Mouse (Mus musculus): Measurements from ENCODE around the gene Ddah1.
A peak's percentile ranks its signal among the peaks of the same experiment; 100 is the strongest.

Ddah1 gene

DNA sequence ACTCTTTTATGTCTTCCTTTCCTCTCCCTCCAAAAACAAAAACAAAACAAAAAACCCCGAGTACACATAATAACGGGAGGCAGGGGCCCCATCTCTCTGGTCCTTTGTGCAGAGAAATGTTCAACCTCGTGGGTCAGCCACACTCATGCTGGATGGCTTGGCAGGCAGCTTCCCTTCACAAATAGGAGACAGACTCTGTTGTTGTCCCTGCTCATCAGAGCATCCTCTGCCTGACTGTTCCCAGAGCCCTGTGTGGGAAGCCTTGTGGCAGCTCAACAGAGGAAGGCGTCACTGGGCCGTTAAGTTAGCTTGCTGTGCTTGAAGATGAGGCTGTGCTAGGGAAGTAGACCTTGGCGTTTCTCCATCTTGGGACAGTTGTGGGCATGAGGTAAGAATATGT is 58.8 kb downstream of the Ddah1 start:
- DNase-seq (ENCODE audit: low spot score): no peak

DNA sequence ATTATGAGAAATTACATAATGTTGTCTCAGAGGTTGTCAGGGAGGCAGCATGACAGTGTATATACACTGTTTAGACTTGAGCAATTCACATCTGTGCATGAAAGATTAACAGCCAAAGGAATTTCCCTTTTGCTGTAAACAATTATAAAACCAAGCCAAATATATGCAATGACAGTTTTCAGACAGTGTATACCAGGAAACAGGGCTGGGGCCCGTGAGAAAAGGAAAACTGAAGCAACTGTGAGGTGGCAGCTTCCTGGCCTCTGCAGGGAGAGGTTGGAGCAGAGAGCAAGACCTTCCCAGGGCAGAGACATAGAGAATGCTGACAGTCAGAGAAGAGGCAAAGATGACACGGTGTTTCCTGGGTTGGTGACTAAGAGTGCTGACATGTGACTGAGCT is 62.0 kb downstream of the Ddah1 start:
- peak; percentile 80 for DNase-seq (ENCODE audit: low spot score)

DNA sequence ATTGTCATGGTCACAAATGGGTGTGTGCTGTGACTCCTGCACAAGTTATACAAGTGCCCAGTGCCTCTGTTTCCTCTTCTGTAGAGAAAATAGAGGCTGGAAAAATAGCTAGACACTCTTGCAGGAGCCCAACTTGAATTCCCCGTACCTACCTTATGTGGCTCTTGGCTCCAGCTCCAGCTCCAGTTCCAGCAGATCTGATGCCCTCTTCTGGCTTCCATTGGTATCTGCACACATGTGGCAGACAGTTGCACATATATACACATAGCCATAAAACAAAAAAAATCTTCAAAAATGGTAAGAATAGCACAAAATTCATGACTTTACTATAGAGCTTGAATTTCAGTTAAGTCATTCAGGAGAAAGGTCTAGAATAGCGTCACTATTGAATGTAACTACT is 62.5 kb downstream of the Ddah1 start:
- no peak for DNase-seq (ENCODE audit: low spot score)

DNA sequence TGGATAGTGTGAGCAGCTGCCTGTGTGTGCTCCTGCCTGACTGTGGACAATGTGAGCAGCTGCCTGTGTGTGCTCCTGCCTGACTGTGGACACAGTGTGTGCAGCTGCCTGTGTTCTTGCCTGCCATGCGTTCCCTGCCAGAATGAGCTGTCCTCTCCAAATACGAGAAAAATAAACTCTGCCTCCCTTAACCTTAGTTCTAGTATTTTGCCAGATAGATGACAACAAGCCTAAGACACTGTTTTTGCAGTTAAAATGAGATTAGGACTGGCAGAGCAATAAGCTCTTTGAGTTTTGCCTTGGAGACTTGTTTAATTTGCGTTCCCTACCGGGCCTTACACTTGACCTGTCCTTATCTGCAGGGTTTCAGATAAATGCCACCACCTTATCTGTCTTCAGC is 63.7 kb downstream of the Ddah1 start:
- peak; percentile 79 for DNase-seq (ENCODE audit: low spot score)

DNA sequence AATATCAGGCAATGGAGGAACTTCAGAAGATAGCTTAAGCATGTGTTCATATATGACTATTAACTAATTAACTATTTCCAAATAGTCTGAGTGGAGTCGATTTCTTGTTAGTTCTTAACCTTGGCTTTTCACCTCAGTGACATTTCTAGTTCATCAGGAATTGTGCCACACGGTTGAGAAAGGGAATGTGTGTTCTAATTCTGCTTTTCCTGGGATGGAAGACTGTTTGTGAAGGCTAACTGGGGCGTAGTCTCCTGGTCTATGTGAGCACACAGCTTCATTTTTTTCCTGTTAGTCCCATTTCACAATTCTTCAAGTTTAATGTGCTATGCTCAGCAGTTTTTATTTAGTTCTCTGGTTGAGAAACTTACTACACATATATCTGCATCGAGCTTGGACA is 65.2 kb downstream of the Ddah1 start:
- DNase-seq (ENCODE audit: low spot score): peak; percentile 59

DNA sequence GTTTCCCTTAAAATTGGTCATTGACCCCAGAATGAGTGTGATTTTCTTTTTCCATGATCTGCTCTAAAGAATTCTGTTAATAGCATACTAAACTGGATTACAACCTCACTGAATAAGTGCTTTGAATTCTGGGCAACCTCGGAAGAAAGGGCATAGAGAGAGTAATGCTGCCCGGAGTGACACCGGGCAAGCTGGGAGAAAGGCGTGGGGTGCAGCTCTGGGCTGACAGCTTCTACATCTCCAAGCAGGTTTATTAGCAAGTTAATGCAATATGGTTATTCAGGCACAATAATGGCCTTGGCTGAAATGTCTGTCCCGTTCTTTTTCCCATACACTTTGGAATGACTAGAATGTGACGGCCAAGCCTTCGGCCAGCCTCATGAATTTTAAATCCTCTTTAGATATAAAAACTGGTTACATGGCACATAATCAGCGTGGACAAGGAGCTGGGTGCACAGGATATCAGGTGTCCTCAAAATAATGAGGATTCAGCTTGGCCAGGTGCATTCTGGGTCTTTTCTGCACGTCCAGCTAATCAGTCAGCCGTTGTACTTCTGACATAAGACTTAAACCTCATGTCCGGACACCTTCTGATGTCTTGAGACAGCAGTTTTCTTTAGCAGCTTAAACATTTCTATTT is 67.1 kb downstream of the Ddah1 start:
- no peak for DNase-seq (ENCODE audit: low spot score)

DNA sequence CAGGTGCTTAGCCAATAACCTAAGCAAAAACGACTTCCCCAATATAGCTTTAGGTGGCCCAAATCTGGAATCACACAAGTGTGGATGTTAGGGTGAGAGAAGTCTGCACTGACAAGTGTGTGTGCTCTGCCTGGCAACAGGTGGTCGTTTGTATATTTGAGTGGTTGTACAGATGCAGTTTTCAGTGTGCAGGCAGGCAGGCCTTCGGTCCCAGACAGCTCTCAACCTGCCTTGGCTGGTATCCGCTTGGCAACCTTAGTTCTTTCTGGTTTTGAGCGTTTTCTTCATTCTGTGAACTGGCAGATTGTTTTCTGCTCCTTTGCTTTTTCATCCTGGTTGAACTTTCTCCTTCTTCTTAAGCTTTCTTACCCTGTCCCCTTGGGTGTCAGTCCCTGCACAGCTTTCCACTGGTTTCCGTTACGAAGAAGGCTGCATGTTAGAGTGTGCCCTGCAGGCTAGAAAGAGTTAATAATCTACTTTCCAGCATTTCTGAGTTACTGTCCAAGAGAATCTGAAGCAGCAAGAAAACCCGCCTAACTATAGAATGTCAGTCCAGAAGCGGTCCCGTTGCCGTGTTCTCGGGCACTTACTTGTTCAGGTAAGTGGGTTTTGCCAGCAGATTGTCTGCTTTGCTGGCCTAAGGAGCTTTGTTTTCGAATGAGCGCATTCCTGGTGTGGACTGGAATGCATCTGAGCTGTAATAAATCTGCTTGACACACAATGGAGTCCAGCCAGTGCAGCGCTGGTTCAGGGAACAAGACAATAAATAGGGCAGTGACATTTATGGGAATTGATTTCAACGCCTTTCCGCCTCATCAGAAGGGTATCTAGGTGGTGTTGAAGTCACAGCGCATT is 68.9 kb downstream of the Ddah1 start:
- DNase-seq (ENCODE audit: low spot score): peak; percentile 90

DNA sequence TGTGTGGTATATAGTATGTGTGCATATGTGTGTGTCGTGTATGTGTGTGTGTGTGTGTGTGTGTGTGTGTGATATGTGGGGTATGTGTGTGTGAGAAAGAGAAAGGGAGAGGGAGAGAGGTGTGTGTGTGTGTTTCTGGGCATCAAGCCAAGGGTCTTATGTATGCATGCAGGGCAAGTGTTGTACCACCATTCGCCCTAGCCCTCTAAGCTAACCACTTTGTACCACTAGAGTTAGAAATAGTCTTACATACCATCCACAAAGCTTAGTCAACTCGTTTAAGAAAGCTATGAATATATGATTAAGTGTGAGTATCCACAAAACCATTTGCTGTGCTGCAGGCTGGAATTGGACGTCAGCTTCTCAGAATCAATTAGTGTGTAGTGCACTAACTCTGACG is 70.4 kb downstream of the Ddah1 start:
- no peak for DNase-seq (ENCODE audit: low spot score)

DNA sequence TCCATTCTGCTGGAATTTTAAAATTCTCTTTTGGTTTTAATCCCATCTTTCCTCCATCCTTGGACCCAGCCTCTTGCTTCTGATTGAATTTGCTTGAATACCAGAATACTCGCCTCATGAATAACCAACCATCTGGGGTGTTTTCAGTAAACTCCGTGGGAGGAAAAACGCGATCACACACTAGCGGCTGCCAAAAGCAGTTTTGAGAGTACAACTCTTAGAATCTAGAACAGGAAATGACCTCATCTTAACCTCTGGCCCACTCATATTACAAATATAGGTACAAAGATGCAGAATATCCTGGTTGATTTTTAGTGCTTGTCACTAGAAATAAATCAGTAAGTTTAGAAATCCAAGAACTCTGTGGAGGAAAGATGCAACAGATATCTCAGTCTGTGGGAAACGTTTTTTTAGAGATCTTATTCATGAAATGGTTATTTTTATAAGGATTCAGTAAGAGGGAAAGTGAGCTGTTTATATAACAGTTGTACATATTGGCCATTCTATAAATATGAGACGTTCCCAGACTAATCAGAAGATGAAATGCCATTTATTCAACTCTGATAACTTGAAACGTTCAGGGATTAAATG is 75.6 kb downstream of the Ddah1 start:
- peak; percentile 77 for DNase-seq (ENCODE audit: low spot score)

DNA sequence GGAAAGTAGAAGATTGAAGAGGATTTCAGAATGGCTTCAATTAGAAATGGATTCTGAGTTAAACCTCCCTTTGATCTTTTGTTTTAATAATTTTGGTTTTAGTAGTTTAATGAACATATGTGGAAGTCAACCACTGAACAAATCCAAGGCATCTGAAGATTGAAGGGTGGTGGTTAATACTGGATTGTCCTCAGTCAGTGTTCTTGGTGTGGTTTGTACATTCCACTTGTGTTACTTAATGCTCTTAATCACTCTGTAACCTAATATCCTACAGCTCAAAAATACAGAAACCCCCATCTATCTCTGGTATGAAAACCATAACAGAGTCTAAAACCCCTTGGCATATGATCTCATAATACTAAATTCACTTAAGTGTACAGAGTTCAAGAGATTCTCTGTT is 79.8 kb downstream of the Ddah1 start:
- no peak for DNase-seq (ENCODE audit: low spot score)

DNA sequence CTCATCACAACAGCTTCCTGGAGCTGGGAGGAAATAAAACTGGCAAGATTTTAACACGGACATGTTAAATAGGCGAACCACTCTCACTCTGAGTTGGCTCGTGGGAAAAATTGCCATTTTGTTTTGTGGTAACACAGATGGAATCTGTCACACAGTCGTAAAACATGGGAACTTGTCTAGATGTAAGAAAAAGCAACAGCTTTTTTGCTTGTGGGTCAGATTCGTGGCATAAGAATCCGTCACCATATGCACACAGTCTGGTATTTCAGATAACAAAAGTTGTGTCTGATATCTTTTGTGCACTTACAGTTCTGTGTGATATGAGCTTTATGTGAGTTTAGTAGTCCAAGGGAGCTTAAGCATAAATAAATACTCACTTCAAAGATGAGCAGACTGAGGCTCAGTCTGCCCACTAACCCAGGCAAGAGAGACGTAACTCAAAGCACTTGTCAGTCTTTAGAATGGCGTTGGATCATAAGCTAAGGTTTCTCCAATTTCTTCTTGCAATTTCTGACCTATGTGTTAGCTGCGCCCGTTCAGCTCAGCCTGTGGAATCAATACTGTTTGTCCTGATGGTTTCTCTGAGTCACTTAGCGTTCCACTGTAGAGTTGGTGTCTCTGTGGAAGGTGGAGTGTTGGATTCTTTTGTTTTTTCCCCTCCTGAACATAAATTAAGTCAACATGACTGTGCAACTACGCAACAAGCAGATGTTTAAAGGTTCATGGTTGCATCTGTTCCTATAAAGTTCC is 83.7 kb downstream of the Ddah1 start:
- no peak for DNase-seq (ENCODE audit: low spot score)

DNA sequence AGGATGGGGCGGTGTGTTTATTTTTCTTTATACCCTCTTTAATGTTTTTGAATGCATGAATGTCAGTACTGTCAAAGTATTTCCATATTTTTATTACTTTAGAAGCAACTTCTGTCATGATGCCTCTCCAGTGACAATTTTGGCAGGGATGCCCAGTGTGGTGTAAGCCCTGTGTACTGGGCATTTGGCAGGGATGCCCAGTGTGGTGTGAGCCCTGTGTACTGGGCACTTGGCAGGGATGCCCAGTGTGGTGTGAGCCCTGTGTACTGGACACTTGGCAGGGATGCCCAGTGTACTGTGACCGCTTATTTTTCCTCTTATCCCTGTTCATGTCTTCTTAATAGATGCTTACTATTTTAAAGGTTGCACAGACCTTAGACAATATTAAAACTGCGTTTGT is 85.4 kb downstream of the Ddah1 start:
- peak; percentile 86 for DNase-seq (ENCODE audit: low spot score)

DNA sequence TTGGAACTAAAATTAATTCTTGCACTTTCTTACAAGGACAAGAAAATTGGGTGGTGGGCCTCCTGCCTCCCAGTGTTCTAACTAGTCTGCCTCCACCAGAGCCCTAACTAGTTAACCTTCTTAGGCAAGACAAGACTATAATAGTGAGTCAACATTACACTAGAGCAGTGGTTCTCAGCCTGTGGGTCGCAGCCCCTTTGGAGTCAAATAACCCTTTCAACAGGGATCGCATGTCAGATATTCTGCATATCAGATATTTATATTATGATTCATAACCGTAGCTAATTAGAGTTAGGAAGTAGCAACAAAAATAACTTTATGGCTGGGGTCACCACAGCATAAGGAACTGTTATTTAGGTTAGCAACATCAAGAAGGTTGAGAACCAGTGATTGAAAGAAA is 86.4 kb downstream of the Ddah1 start:
- no peak for DNase-seq (ENCODE audit: low spot score)

DNA sequence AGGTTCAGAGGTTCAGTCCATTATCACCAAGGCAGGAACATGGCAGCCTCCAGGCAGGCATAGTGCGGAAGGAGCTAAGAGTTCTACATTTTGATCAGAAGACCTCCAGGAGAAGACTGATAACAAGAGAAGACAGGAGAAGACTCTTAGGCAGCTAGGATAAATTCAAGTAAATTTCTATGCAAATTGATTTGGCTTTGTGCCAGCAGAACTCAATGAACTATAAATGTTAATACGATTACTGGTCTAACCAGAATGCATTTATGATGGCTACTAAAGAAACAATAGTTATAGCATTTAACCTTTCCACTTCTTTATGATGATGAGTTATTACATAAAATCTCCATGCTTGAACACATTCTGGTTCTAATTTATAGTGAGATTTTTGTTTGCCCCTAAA is 87.8 kb downstream of the Ddah1 start:
- DNase-seq (ENCODE audit: low spot score): no peak

DNA sequence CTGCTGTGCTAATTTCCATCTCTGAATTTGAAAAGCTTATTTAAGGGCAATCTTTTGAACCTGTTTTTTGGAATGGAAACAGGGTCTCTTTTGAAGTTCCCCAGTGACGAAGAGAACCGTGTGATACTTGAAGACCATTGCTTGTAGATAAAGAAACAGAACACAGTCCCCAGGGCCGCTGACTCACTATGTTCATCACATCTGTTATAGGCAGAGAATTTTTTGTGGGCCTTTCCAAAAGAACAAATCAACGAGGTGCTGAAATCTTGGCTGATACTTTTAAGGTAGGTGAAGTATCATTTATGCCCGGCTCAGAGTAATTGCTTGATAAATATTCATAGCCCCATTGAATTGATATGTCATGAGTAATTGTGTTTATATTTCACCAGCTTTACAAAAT is 93.6 kb downstream of the Ddah1 start:
- no peak for DNase-seq (ENCODE audit: low spot score)

DNA sequence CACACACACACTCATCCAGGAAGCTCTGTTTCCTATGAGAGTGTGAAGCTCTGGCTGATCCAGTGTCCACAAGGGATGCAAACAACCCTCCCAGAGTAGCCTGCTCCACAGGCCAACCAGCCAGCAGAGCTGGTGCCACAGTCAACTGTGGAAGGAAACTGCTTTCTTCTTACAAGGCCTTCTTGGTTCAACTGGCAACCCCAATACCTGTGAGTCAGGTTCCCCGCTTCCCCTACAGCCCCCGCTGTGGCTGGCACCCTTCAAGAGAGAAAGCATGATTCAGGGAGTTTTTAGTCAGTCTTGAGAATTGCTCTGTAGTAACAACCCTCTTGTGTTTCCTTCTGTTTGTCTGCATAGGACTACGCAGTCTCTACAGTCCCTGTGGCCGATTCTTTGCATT is 94.3 kb downstream of the Ddah1 start:
- DNase-seq (ENCODE audit: low spot score): no peak

DNA sequence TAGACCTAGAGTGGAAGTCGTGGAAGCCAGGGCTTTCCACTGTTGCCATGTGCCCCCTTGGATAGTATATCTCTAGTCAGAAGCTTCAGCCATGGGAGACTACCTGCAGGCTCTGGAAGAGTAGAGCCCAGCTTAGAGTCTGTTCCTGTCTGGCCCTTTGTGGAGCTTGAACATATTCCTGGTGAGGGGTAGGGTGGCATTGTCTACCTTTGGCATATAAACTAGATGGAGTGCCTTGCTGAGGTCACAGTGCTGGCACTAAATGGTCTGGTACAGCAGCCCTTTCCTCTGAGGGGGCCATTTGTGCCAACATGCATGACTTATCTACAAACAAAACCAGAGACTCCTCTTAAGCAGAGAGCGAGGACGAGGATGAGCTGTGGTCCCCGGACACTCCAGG is 95.2 kb downstream of the Ddah1 start:
- DNase-seq (ENCODE audit: low spot score): no peak

DNA sequence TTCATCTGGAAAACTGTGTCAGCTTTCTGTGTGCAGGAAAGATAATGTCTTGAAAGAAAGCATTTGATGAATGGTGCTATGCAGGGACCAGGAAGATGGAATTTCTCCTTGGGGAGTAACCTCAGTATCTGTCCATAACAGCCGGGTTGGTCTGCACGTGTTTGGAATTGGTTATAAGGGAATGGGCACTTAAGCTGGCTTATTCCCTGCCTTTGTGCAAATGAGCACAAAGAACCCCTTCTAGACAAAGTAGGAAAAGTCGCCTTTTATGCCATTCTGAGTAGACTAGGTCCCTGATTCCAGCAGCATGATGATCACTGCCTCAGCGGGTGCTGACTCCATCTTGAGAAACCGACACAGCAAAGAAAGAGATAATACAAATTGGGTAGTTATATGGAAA is 96.0 kb downstream of the Ddah1 start:
- DNase-seq (ENCODE audit: low spot score): no peak

DNA sequence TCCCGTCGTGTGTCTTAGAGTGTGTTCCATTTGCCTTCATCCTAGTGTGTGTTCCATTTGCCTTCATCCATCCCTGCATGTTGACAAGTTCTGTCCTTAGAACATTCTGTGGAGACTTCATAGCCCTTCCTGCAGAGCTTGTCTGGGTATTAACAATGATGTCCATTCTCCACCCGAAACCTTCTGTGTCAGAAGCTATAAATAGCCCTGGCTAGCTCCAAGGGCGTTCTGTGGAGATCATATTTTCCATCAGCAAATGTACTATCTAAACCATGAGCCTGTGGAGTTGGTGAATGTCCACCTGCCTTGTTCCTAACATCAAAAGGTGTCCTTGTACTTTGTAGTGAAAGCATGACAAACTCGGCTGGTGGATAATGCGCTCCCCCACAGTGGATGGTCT is 96.8 kb downstream of the Ddah1 start:
- DNase-seq (ENCODE audit: low spot score): no peak

DNA sequence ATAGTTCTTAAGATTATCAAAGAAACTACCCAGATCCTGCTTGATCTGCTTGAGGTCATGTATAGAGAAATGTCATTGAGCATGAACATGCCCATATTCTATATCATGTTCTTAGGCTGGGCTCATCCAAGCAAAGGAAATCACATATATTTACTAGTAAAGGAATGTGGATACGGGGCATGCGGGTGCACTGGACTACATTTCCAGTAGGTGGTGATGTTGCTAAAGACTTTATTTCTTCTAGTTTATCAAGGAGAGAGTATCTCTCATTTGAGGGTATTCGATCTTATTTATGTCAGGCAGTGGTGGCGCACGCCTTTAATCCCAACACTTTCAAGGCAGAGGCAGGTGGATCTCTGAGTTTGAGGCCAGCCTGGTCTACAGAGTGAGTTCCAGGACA is 99.9 kb downstream of the Ddah1 start:
- no peak for DNase-seq (ENCODE audit: low spot score)

DNA sequence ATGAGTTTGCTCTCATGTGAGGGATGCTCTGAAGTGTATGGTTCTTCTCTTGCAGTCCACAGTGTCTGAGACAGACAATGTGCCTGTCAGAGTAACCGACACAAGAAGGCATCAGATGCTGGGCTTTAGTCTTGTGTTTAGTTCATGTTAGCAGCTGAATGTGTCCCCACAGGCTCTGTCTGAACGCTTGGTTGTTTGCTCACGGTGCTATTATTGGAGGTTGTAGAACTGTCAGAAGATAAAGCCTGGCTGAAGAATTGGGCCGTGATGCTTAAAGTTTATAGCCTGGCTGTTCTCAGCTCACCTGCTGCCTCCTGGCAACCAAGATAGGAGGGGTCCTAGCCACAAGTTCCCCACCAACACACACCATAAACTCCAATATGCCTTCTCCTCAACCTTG is 104.0 kb downstream of the Ddah1 start:
- DNase-seq (ENCODE audit: low spot score): no peak

DNA sequence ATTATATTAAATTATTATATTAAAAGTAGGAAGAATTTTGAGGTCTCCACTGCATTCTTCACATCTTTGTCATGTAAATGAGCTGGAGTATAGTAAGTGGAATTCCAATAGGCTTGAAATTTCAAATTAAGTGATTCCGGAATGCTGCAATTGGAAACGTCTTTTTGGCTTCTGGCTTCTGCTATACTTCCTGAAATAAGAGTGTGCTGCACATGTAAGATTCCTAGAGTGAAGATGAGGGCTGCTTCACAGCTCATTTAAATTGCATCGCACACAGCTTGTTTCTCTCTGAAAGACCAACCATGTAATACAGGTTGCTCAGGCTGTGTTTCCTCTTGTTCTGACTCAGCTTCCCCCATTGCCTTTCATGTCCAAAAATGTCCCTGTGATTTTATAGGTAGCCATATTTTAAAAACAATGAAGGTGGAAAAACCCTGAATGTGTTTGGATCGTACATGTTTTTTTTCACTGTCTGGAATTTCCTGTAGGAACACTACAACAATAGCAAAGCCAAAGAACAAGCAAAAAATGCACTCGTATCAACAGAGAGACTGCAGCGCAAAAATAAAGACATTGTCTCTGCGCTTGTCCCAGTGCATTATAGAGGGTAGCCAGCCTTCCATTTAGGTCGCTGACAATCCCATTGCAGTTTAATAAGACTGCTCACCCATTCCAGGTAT is 105.7 kb downstream of the Ddah1 start:
- no peak for DNase-seq (ENCODE audit: low spot score)
